Mouse (Mus musculus) olfactory bulb, adult 2 months (tissue): Measurements from ENCODE around the gene Rrp8. TPM values are rescaled to one million over a fixed set of nuclear protein-coding genes. Genes with fewer than 3 reads are reported as not detected.
A peak's percentile ranks its signal among the peaks of the same experiment; 100 is the strongest.

ENCODE experiments used
- H3K27ac ChIP-seq: fragments of 200-500 bp; 2 replicates; pipeline ENCODE4 v1.5.1; 2012; ENCODE audit warnings: low read depth, low read length; ENCODE audit not compliant: insufficient read depth
- H3K4me1 ChIP-seq: fragments of 200-500 bp; 2 replicates; pipeline ENCODE4 v1.6.1; 2012; ENCODE audit warnings: low read length; ENCODE audit not compliant: control insufficient read depth, insufficient read depth
- H3K4me3 ChIP-seq: fragments of 200-500 bp; 2 replicates; pipeline ENCODE4 v1.5.1; 2012; ENCODE audit warnings: mild to moderate bottlenecking, low read depth, low read length, moderate library complexity; ENCODE audit not compliant: insufficient read depth
- CTCF ChIP-seq: fragments of 200-500 bp; IDR thresholded peaks from 2 replicates; pipeline ENCODE4 v1.5.1; 2012; ENCODE audit warnings: low read depth, mild to moderate bottlenecking, low read length, moderate library complexity; ENCODE audit not compliant: insufficient read depth
- POLR2A ChIP-seq: fragments of 200-500 bp; IDR thresholded peaks from 2 replicates; pipeline ENCODE4 v1.6.1; 2012; ENCODE audit warnings: mild to moderate bottlenecking, low read depth, low read length, moderate library complexity; ENCODE audit not compliant: insufficient read depth
- WGBS: fragments of 180-500 bp; shearing (Covaris S2); methylation state at CpG from one replicate; pipeline ENCODE4 v1.1.7; 2018; 5-methylcytosine and 5-hydroxymethylcytosine counted together
- polyA plus RNA-seq: library from polyadenylated mRNA; stranded (reverse); fragments of >200 nt; gene quantifications from 2 replicates; pipeline ENCODE4 v1.2.4, GENCODE M21; 2012; ENCODE audit warnings: low replicate concordance; ENCODE audit not compliant: missing spikeins, insufficient read depth, insufficient read length

The Rrp8 gene
- polyA plus RNA-seq, 1 experiment = not detected

- TF ChIP-seq CTCF (no peak), POLR2A (no peak)
- WGBS = 87% methylated on average over 4 of the region's 4 CpGs
- H3K27ac ChIP-seq = no peak overlapping the region
- no peaks in the 10 kb centered on the region for H3K4me1 ChIP-seq
- no peak overlapping the region for H3K4me3 ChIP-seq
These were observed 10.2 kb downstream of the Rrp8 start for GRCm38 (mm10) chr7:105726980-105727325.

GRCm38 (mm10) chr7:105726144-105726979 is 10.8 kb downstream of the Rrp8 start:
- peak overlapping the region; percentile 37; the same call in 1 of the 2 replicates for H3K27ac ChIP-seq
- H3K4me1 ChIP-seq = no peaks in the 10 kb centered on the region
- H3K4me3 ChIP-seq = no peak overlapping the region
- WGBS = 79% methylated on average over 4 of the region's 4 CpGs
- TF ChIP-seq POLR2A (no peak), CTCF (no peak)

GRCm38 (mm10) chr7:105721916-105722315 is 15.3 kb downstream of the Rrp8 start:
- no peak for TF ChIP-seq CTCF
- TF ChIP-seq POLR2A = no peak
- H3K4me3 ChIP-seq = no peak overlapping the region
- WGBS = 26% methylated on average over 2 of the region's 2 CpGs
- no peak overlapping the region for H3K27ac ChIP-seq
- H3K4me1 ChIP-seq = no peaks in the 10 kb centered on the region

- no peaks in the 10 kb centered on the region for H3K4me1 ChIP-seq
- WGBS = 55% methylated on average over 3 of the region's 3 CpGs
- H3K27ac ChIP-seq = no peak overlapping the region
- TF ChIP-seq CTCF (no peak), POLR2A (no peak)
- no peak overlapping the region for H3K4me3 ChIP-seq
These were observed 21.8 kb downstream of the Rrp8 start for GRCm38 (mm10) chr7:105715366-105715765.

- no peaks in the 10 kb centered on the region for H3K4me1 ChIP-seq
- 96% methylated on average over 5 of the region's 5 CpGs for WGBS
- no peak overlapping the region for H3K27ac ChIP-seq
- TF ChIP-seq CTCF = no peak
- no peak for TF ChIP-seq POLR2A
- H3K4me3 ChIP-seq = no peak overlapping the region
These were observed 28.5 kb downstream of the Rrp8 start for GRCm38 (mm10) chr7:105708733-105709132.

- Histone ChIP-seq H3K4me1 (peaks cover 7% of the 10 kb centered on the region), H3K27ac (no peak overlapping the region), H3K4me3 (no peak overlapping the region)
- no peak for TF ChIP-seq CTCF
- no peak for TF ChIP-seq POLR2A
- 93% methylated on average over 4 of the region's 4 CpGs for WGBS
These were observed 33.4 kb downstream of the Rrp8 start for GRCm38 (mm10) chr7:105703816-105704215.

- H3K27ac ChIP-seq = no peak overlapping the region
- H3K4me1 ChIP-seq = peaks cover 7% of the 10 kb centered on the region
- WGBS = 65% methylated on average over 16 of the region's 16 CpGs
- TF ChIP-seq POLR2A = no peak
- no peak for TF ChIP-seq CTCF
- H3K4me3 ChIP-seq = no peak overlapping the region
These were observed 34.0 kb downstream of the Rrp8 start for GRCm38 (mm10) chr7:105703184-105703583.

- Histone ChIP-seq H3K4me1 (no peaks in the 10 kb centered on the region), H3K27ac (no peak overlapping the region), H3K4me3 (no peak overlapping the region)
- TF ChIP-seq CTCF = no peak
- TF ChIP-seq POLR2A = no peak
- 58% methylated on average over 1 of the region's 1 CpGs for WGBS
These were observed 46.3 kb downstream of the Rrp8 start for GRCm38 (mm10) chr7:105690875-105691274.

GRCm38 (mm10) chr7:105685541-105686197 is 51.5 kb downstream of the Rrp8 start:
- Histone ChIP-seq H3K4me1 (no peaks in the 10 kb centered on the region), H3K27ac (no peak overlapping the region), H3K4me3 (no peak overlapping the region)
- no peak for TF ChIP-seq CTCF
- no peak for TF ChIP-seq POLR2A
- 28% methylated on average over 13 of the region's 13 CpGs for WGBS

Other genes starting within 250 kb of the Rrp8 start
- not detected in 2 replicates for gene Smpd1, start 183.0 kb downstream of the Rrp8 start, polyA plus RNA-seq
- not detected in 2 replicates for gene Apbb1, start 155.7 kb downstream of the Rrp8 start, polyA plus RNA-seq
- gene Hpx, start 137.2 kb downstream of the Rrp8 start, polyA plus RNA-seq = not detected in 2 replicates
- gene Trim3, start 103.8 kb downstream of the Rrp8 start, polyA plus RNA-seq = not detected in 2 replicates
- not detected in 2 replicates for gene Timm10b, start 97.3 kb downstream of the Rrp8 start, polyA plus RNA-seq
- not detected in 2 replicates for gene Arfip2, start 97.0 kb downstream of the Rrp8 start, polyA plus RNA-seq
- gene Gm45799, start 96.8 kb downstream of the Rrp8 start, polyA plus RNA-seq = not detected in 2 replicates
- not detected in 2 replicates for gene Dnhd1, start 86.6 kb downstream of the Rrp8 start, polyA plus RNA-seq
- gene Ilk, start 793 bp downstream of the Rrp8 start, polyA plus RNA-seq = not detected in 2 replicates
- gene Taf10, start 7.0 kb upstream of the Rrp8 start, polyA plus RNA-seq = not detected in 2 replicates
- 125 TPM in 1 of 2 replicates, not detected in the other for gene Tpp1, start 14.8 kb upstream of the Rrp8 start, polyA plus RNA-seq
- gene Dchs1, start 50.3 kb upstream of the Rrp8 start, polyA plus RNA-seq = not detected in 2 replicates
- not detected in 2 replicates for gene Mrpl17, start 73.7 kb upstream of the Rrp8 start, polyA plus RNA-seq
- not detected in 2 replicates for gene Gm4070, start 216.6 kb upstream of the Rrp8 start, polyA plus RNA-seq